Mouse (Mus musculus): ENCODE measurements around the gene Fcgr4.

Fcgr4 gene

GRCm38 (mm10) chr1:171006905-171007304 lies 11.8 kb upstream of the Fcgr4 start:
- no peak for DNase-seq (ENCODE audit: low read depth, low spot score)

GRCm38 (mm10) chr1:171011733-171012132 lies 7.0 kb upstream of the Fcgr4 start:
- DNase-seq (ENCODE audit: low read depth, low spot score), result no peak

GRCm38 (mm10) chr1:171016676-171017356 lies 1.9 kb upstream of the Fcgr4 start:
- DNase-seq (ENCODE audit: low read depth, low spot score), result no peak

- DNase-seq (ENCODE audit: low read depth, low spot score), result no peak
Observed at GRCm38 (mm10) chr1:171017468-171018158, 1.1 kb upstream of the Fcgr4 start.

- no peak for DNase-seq (ENCODE audit: low read depth, low spot score)
Observed at GRCm38 (mm10) chr1:171019311-171019950, 711 bp downstream of the Fcgr4 start.

GRCm38 (mm10) chr1:171031752-171032151 lies 13.0 kb downstream of the Fcgr4 start:
- no peak for DNase-seq (ENCODE audit: low read depth, low spot score)

GRCm38 (mm10) chr1:171032691-171033090 lies 14.0 kb downstream of the Fcgr4 start:
- DNase-seq (ENCODE audit: low read depth, low spot score), result no peak

GRCm38 (mm10) chr1:171033196-171033595 lies 14.5 kb downstream of the Fcgr4 start:
- no peak for DNase-seq (ENCODE audit: low read depth, low spot score)

GRCm38 (mm10) chr1:171033756-171034155 lies 15.0 kb downstream of the Fcgr4 start:
- DNase-seq (ENCODE audit: low read depth, low spot score), result peak; percentile 57

- no peak for DNase-seq (ENCODE audit: low read depth, low spot score)
Observed at GRCm38 (mm10) chr1:171034201-171034600, 15.5 kb downstream of the Fcgr4 start.

GRCm38 (mm10) chr1:171035611-171036010 lies 16.9 kb downstream of the Fcgr4 start:
- DNase-seq (ENCODE audit: low read depth, low spot score), result no peak

GRCm38 (mm10) chr1:171036550-171037324 lies 18.0 kb downstream of the Fcgr4 start:
- DNase-seq (ENCODE audit: low read depth, low spot score), result peak; percentile 62

GRCm38 (mm10) chr1:171037861-171038721 lies 19.4 kb downstream of the Fcgr4 start:
- peak; percentile 74 for DNase-seq (ENCODE audit: low read depth, low spot score)

GRCm38 (mm10) chr1:171039135-171039534 lies 20.4 kb downstream of the Fcgr4 start:
- DNase-seq (ENCODE audit: low read depth, low spot score), result no peak

GRCm38 (mm10) chr1:171039880-171040279 lies 21.2 kb downstream of the Fcgr4 start:
- no peak for DNase-seq (ENCODE audit: low read depth, low spot score)

- DNase-seq (ENCODE audit: low read depth, low spot score), result no peak
Observed at GRCm38 (mm10) chr1:171043594-171044153, 25.0 kb downstream of the Fcgr4 start.

GRCm38 (mm10) chr1:171044365-171045078 lies 25.8 kb downstream of the Fcgr4 start:
- DNase-seq (ENCODE audit: low read depth, low spot score), result peak; percentile 88

- no peak for DNase-seq (ENCODE audit: low read depth, low spot score)
Observed at GRCm38 (mm10) chr1:171045079-171045465, 26.4 kb downstream of the Fcgr4 start.

- no peak for DNase-seq (ENCODE audit: low read depth, low spot score)
Observed at GRCm38 (mm10) chr1:171046501-171046900, 27.8 kb downstream of the Fcgr4 start.

GRCm38 (mm10) chr1:171049263-171049662 lies 30.5 kb downstream of the Fcgr4 start:
- DNase-seq (ENCODE audit: low read depth, low spot score), result no peak
